Mouse (Mus musculus): ENCODE data around the gene Vasp.
"Not testable (repeated sequence)": the region's sequence is repeated elsewhere in the genome, so short reads cannot be mapped to it uniquely, and the experiment has no call there.

DNA sequence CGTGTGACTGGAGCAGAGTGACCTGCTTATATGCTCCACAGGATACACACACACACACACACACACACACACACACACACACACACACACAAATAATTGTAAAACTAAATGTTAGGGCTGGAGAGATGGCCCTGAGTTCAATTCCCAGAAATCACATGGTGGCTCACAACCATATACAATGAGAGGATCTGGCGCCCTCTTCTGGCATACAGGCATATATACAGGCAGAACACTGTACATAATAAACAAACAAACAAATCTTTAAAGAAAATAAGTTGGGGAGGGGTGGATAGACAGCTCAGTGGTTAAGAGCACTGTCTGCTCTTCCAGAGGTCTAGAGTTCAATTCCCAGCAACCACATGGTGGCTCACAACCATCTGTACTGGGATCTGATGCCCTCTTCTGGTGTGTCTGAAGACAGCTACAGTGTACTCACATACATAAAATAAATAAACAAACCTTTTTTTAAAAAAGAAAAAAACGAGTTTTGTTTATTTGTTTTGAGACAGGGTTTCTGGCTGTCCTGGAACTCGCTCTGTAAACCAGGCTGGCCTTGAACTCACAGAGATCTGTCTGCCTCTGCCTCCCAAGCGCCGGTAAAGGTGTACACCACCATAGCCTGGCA is 10.2 kb upstream of the Vasp start:
- not testable (repeated sequence) for TF ChIP-seq FLI1 (IDR thresholded peaks at IDR 0.05; ENCODE audit: low read length); GATA1 (IDR thresholded peaks at IDR 0.05; ENCODE audit: borderline replicate concordance, low read length)

Measured in megakaryocyte, embryonic 14.5 days (primary cell).